Mouse (Mus musculus) bone marrow, adult 2 months (tissue): ENCODE results near the gene Mtor.

Source experiments
- CTCF ChIP-seq: fragments of 200-500 bp; IDR thresholded peaks from 2 replicates; pipeline ENCODE4 v1.5.1; 2011; ENCODE audit warnings: low read length, control low read depth; ENCODE audit not compliant: control insufficient read depth, insufficient read depth
- POLR2A ChIP-seq: fragments of 200-500 bp; IDR thresholded peaks from 2 replicates; pipeline ENCODE4 v1.6.1; 2011; ENCODE audit warnings: low read depth, mild to moderate bottlenecking, control low read depth, low read length, borderline replicate concordance; ENCODE audit not compliant: control insufficient read depth

GRCm38 (mm10) chr4:148583257-148583656, 134.8 kb downstream of the Mtor start:
- TF ChIP-seq POLR2A (no peak), CTCF (no peak)
